Mouse (Mus musculus) brain, embryonic 14.5 days (tissue): Measurements from ENCODE around the gene Usp39.

ENCODE experiments used
- CTCF ChIP-seq: fragments of 200-500 bp; IDR thresholded peaks from 2 replicates; pipeline ENCODE4 v1.5.1; 2012; ENCODE audit warnings: inconsistent platforms, mild to moderate bottlenecking, moderate library complexity, borderline replicate concordance; ENCODE audit not compliant: insufficient read depth, insufficient read length; ENCODE audit errors: extremely low read depth
- POLR2A ChIP-seq: fragments of 200-500 bp; IDR thresholded peaks from 2 replicates; pipeline ENCODE4 v1.6.1; 2012; ENCODE audit warnings: mild to moderate bottlenecking, inconsistent platforms, borderline replicate concordance; ENCODE audit not compliant: poor library complexity, insufficient read depth, insufficient read length, severe bottlenecking; ENCODE audit errors: extremely low read depth

GRCm38 (mm10) chr6:72270952-72271519, 73.9 kb downstream of the Usp39 start:
- TF ChIP-seq POLR2A (no peak), CTCF (no peak)
